Mouse (Mus musculus) lung, embryonic 16.5 days (tissue): Measurements from ENCODE around the gene Zfpl1. TPM values are rescaled to one million over a fixed set of nuclear protein-coding genes. Genes with fewer than 3 reads are reported as not detected.
"Not testable (repeated sequence)": the region's sequence is repeated elsewhere in the genome, so short reads cannot be mapped to it uniquely, and the experiment has no call there.

Experiments
- ATAC-seq: fragments of 200-750 bp; cut with Nextera tagmentation; 2 replicates; pipeline ENCODE4 v1.8.0; 2017; ENCODE audit warnings: low read depth, mild to moderate bottlenecking, moderate library complexity
- H3K27ac ChIP-seq: fragments of 300-500 bp; sonication (generic); 2 replicates; pipeline ENCODE4 v1.5.1; 2014; ENCODE audit warnings: mild to moderate bottlenecking, control low read depth, low read length
- H3K27me3 ChIP-seq: fragments of 300-500 bp; sonication (generic); 2 replicates; pipeline ENCODE4 v1.6.1; 2014; ENCODE audit warnings: low read depth, low read length, mixed read lengths; ENCODE audit not compliant: control insufficient read depth, insufficient read depth
- H3K36me3 ChIP-seq: fragments of 300-500 bp; sonication (generic); 2 replicates; pipeline ENCODE4 v1.6.1; 2014; ENCODE audit warnings: low read length; ENCODE audit not compliant: control insufficient read depth, insufficient read depth
- H3K4me1 ChIP-seq: fragments of 300-500 bp; sonication (generic); replicated peaks from 2 replicates; pipeline ENCODE4 v1.6.1; 2014; ENCODE audit warnings: low read length, mixed read lengths; ENCODE audit not compliant: control insufficient read depth, insufficient read depth
- H3K4me2 ChIP-seq: fragments of 300-500 bp; sonication (generic); 2 replicates; pipeline ENCODE4 v1.6.1; 2014; ENCODE audit warnings: low read depth, low read length, control low read depth
- H3K4me3 ChIP-seq: fragments of 300-500 bp; sonication (generic); 2 replicates; pipeline ENCODE4 v1.5.1; 2014; ENCODE audit warnings: mild to moderate bottlenecking, low read length, control low read depth
- H3K9ac ChIP-seq: fragments of 300-500 bp; sonication (generic); 2 replicates; pipeline ENCODE4 v1.6.1; 2014; ENCODE audit warnings: low read length, control low read depth
- H3K9me3 ChIP-seq: fragments of 300-500 bp; sonication (generic); 2 replicates; pipeline ENCODE4 v1.6.1; 2016; ENCODE audit warnings: low read length; ENCODE audit not compliant: control insufficient read depth
- WGBS: fragments of 180-500 bp; shearing (Covaris S2); extraction: QIAGEN DNeasy Blood & Tissue Kit; methylation state at CpG from one replicate; pipeline ENCODE4 v1.1.7; 2014; 5-methylcytosine and 5-hydroxymethylcytosine counted together
- polyA plus RNA-seq: library from polyadenylated mRNA; unstranded; fragments of >200 nt; fragmentation: Nextera tagmentation; extraction: Ambion mirVana; gene quantifications from 2 replicates; pipeline ENCODE4 v1.2.1, GENCODE M21; 2015

Gene Zfpl1
- polyA plus RNA-seq, 1 experiment from 2014 or later = 71.8 TPM

- Histone ChIP-seq H3K9me3 (no peaks in the 10 kb centered on the region), H3K4me1 (peaks cover 17% of the 10 kb centered on the region), H3K9ac (no peak overlapping the region), H3K27ac (no peak overlapping the region), H3K36me3 (peaks cover 50% of the 10 kb centered on the region), H3K4me2 (no peak overlapping the region), H3K4me3 (no peak overlapping the region), H3K27me3 (no peaks in the 10 kb centered on the region)
- WGBS = 84% methylated on average over 11 of the region's 11 CpGs
- ATAC-seq = no peak
Observed at GRCm38 (mm10) chr19:6048681-6049410, 35.9 kb downstream of the Zfpl1 start.

GRCm38 (mm10) chr19:6047899-6048166 is 36.9 kb downstream of the Zfpl1 start:
- no peak for ATAC-seq
- Histone ChIP-seq H3K4me1 (peaks cover 17% of the 10 kb centered on the region), H3K9me3 (no peaks in the 10 kb centered on the region), H3K36me3 (peaks cover 42% of the 10 kb centered on the region), H3K4me3 (peak overlapping the region; percentile 95), H3K4me2 (peak overlapping the region; percentile 91), H3K27ac (no peak overlapping the region), H3K9ac (peak overlapping the region; percentile 94), H3K27me3 (no peaks in the 10 kb centered on the region)
- WGBS = 77% methylated on average over 8 of the region's 8 CpGs

GRCm38 (mm10) chr19:6047154-6047898 is 37.4 kb downstream of the Zfpl1 start:
- Histone ChIP-seq H3K4me1 (peaks cover 17% of the 10 kb centered on the region), H3K27me3 (no peaks in the 10 kb centered on the region), H3K36me3 (peaks cover 37% of the 10 kb centered on the region), H3K4me3 (peak overlapping the region; percentile 95), H3K27ac (peak overlapping the region; percentile 99), H3K9ac (peak overlapping the region; percentile 94), H3K9me3 (no peaks in the 10 kb centered on the region), H3K4me2 (peak overlapping the region; percentile 91)
- peak; percentile 10 for ATAC-seq
- WGBS = under 1% methylated on average over 43 of the region's 44 CpGs

- Histone ChIP-seq H3K9ac (peak within 1 kb of the TSS; percentile 94), H3K27me3 (no peaks in the 10 kb centered on the region), H3K4me1 (peaks cover 17% of the 10 kb centered on the region), H3K9me3 (no peaks in the 10 kb centered on the region), H3K36me3 (peaks cover 29% of the 10 kb centered on the region), H3K27ac (peak within 1 kb of the TSS; percentile 99), H3K4me3 (peak within 1 kb of the TSS; percentile 95), H3K4me2 (peak within 1 kb of the TSS; percentile 91)
- peak; percentile 93 for ATAC-seq
- under 1% methylated on average over 59 of the region's 65 CpGs for WGBS
Observed at GRCm38 (mm10) chr19:6046294-6047153, 38.2 kb downstream of the Zfpl1 start, which contains the start of gene Syvn1. TSS of gene Syvn1 (plus strand) at chr19:6046576.

- peak overlapping the region; percentile 95 for H3K4me3 ChIP-seq
- H3K27me3 ChIP-seq = no peaks in the 10 kb centered on the region
- peak overlapping the region; percentile 91 for H3K4me2 ChIP-seq
- peak overlapping the region; percentile 86 for H3K9ac ChIP-seq
- H3K4me1 ChIP-seq = peaks cover 17% of the 10 kb centered on the region
- peak; percentile 24 for ATAC-seq
- H3K36me3 ChIP-seq = peaks cover 21% of the 10 kb centered on the region
- 11% methylated on average over 20 of the region's 20 CpGs for WGBS
- peak overlapping the region; percentile 99 for H3K27ac ChIP-seq
- no peaks in the 10 kb centered on the region for H3K9me3 ChIP-seq
Observed at GRCm38 (mm10) chr19:6045366-6046293, 39.1 kb downstream of the Zfpl1 start.

- not testable (repeated sequence) for H3K27me3 ChIP-seq, H3K9me3 ChIP-seq, H3K4me3 ChIP-seq, H3K4me2 ChIP-seq, H3K36me3 ChIP-seq, H3K9ac ChIP-seq, H3K27ac ChIP-seq, ATAC-seq
- H3K4me1 ChIP-seq = peaks cover 17% of the 10 kb centered on the region
- WGBS = 30% methylated on average over 4 of the region's 4 CpGs
Observed at GRCm38 (mm10) chr19:6044102-6044501, 40.7 kb downstream of the Zfpl1 start.

GRCm38 (mm10) chr19:6042293-6042692 is 42.5 kb downstream of the Zfpl1 start:
- no peak overlapping the region for H3K4me2 ChIP-seq
- no peak overlapping the region for H3K27ac ChIP-seq
- ATAC-seq = no peak
- H3K4me3 ChIP-seq = no peak overlapping the region
- 76% methylated on average over 9 of the region's 9 CpGs for WGBS
- H3K27me3 ChIP-seq = no peaks in the 10 kb centered on the region
- no peaks in the 10 kb centered on the region for H3K36me3 ChIP-seq
- H3K9me3 ChIP-seq = no peaks in the 10 kb centered on the region
- peaks cover 8% of the 10 kb centered on the region for H3K4me1 ChIP-seq
- no peak overlapping the region for H3K9ac ChIP-seq

GRCm38 (mm10) chr19:6040002-6040401 is 44.8 kb downstream of the Zfpl1 start:
- no peak overlapping the region for H3K9ac ChIP-seq
- no peak for ATAC-seq
- peaks cover under 1% of the 10 kb centered on the region; the same call in 1 of the 2 replicates for H3K4me1 ChIP-seq
- H3K4me3 ChIP-seq = no peak overlapping the region
- H3K36me3 ChIP-seq = no peaks in the 10 kb centered on the region
- no peak overlapping the region for H3K4me2 ChIP-seq
- no peaks in the 10 kb centered on the region for H3K27me3 ChIP-seq
- no peak overlapping the region for H3K27ac ChIP-seq
- no peaks in the 10 kb centered on the region for H3K9me3 ChIP-seq
